Mouse (Mus musculus): ENCODE results near the gene Ythdf1. TPM values are rescaled to one million over a fixed set of nuclear protein-coding genes. Genes with fewer than 3 reads are reported as not detected.

Ythdf1 gene
- polyA plus RNA-seq (2014; fragmentation: Nextera tagmentation; extraction: Ambion mirVana): 74.5 and 75.4 TPM in 2 replicates

GRCm38 (mm10) chr2:180920810-180921400 is at the start of gene Ythdf1:
Ythdf1 (minus strand) TSS chr2:180920949.
- peak; percentile 99 for DNase-seq (ENCODE audit: low spot score)
- peak within 1 kb of the TSS; percentile 99 for H3K9ac ChIP-seq (ENCODE audit: low read length)

GRCm38 (mm10) chr2:180967010-180967763 is 46.4 kb upstream of the Ythdf1 start, which contains the start of gene Arfgap1:
Arfgap1 (plus strand) TSS chr2:180967225.
- H3K9me3 ChIP-seq (ENCODE audit: control insufficient read depth, low read length): no peaks in the 10 kb centered on the region
- H3K4me2 ChIP-seq (ENCODE audit: low read depth, low read length, severe bottlenecking): peak within 1 kb of the TSS; percentile 95
- DNase-seq (ENCODE audit: low spot score) (peak; percentile 91), ATAC-seq (replicated peaks; ENCODE audit: low FRiP score) (peak; percentile 88)
- no peaks in the 10 kb centered on the region for H3K4me1 ChIP-seq (replicated peaks; ENCODE audit: control insufficient read depth, insufficient read depth, low read length)
- no peaks in the 10 kb centered on the region for H3K27me3 ChIP-seq (ENCODE audit: control insufficient read depth, insufficient read depth, low read length)
- H3K36me3 ChIP-seq (ENCODE audit: control insufficient read depth, insufficient read depth, low read length): peaks cover 7% of the 10 kb centered on the region
- H3K4me3 ChIP-seq (ENCODE audit: low read depth, low read length): peak within 1 kb of the TSS; percentile 87
- peak within 1 kb of the TSS; percentile 92 for H3K9ac ChIP-seq (ENCODE audit: low read length)
- peak within 1 kb of the TSS; percentile 58; the same call in 1 of the 2 replicates for H3K27ac ChIP-seq (ENCODE audit: low read depth, low read length)
- WGBS: under 1% methylated on average over 57 of the region's 57 CpGs

More at GRCm38 (mm10) chr2:180920810-180921400, at the start of gene Ythdf1:
- Histone ChIP-seq H3K4me1 (replicated peaks; ENCODE audit: control insufficient read depth, insufficient read depth, low read length) (peaks cover 6% of the 10 kb centered on the region), H3K9me3 (ENCODE audit: control insufficient read depth, low read length) (no peaks in the 10 kb centered on the region), H3K27ac (ENCODE audit: low read depth, low read length) (no peak within 1 kb of the TSS; the same call in 1 of the 2 replicates), H3K36me3 (ENCODE audit: control insufficient read depth, insufficient read depth, low read length) (peaks cover 3% of the 10 kb centered on the region; the same call in 1 of the 2 replicates), H3K27me3 (ENCODE audit: control insufficient read depth, insufficient read depth, low read length) (no peaks in the 10 kb centered on the region), H3K4me2 (ENCODE audit: low read depth, low read length, severe bottlenecking) (peak within 1 kb of the TSS; percentile 80), H3K4me3 (ENCODE audit: low read depth, low read length) (peak within 1 kb of the TSS; percentile 99)
- WGBS: under 1% methylated on average over 50 of the region's 56 CpGs
- peak; percentile 93 for ATAC-seq (replicated peaks; ENCODE audit: low FRiP score)

GRCm38 (mm10) chr2:180966092-180966882 is 45.5 kb upstream of the Ythdf1 start:
- peak overlapping the region; percentile 58; the same call in 1 of the 2 replicates for H3K27ac ChIP-seq (ENCODE audit: low read depth, low read length)
- DNase-seq (ENCODE audit: low spot score): no peak
- peak overlapping the region; percentile 87 for H3K4me3 ChIP-seq (ENCODE audit: low read depth, low read length)
- peak overlapping the region; percentile 95 for H3K4me2 ChIP-seq (ENCODE audit: low read depth, low read length, severe bottlenecking)
- H3K9ac ChIP-seq (ENCODE audit: low read length): peak overlapping the region; percentile 92
- H3K36me3 ChIP-seq (ENCODE audit: control insufficient read depth, insufficient read depth, low read length): peaks cover 3% of the 10 kb centered on the region
- WGBS: 17% methylated on average over 14 of the region's 14 CpGs
- no peaks in the 10 kb centered on the region for H3K9me3 ChIP-seq (ENCODE audit: control insufficient read depth, low read length)
- no peak for ATAC-seq (replicated peaks; ENCODE audit: low FRiP score)
- no peaks in the 10 kb centered on the region for H3K27me3 ChIP-seq (ENCODE audit: control insufficient read depth, insufficient read depth, low read length)
- no peaks in the 10 kb centered on the region for H3K4me1 ChIP-seq (replicated peaks; ENCODE audit: control insufficient read depth, insufficient read depth, low read length)

DNA sequence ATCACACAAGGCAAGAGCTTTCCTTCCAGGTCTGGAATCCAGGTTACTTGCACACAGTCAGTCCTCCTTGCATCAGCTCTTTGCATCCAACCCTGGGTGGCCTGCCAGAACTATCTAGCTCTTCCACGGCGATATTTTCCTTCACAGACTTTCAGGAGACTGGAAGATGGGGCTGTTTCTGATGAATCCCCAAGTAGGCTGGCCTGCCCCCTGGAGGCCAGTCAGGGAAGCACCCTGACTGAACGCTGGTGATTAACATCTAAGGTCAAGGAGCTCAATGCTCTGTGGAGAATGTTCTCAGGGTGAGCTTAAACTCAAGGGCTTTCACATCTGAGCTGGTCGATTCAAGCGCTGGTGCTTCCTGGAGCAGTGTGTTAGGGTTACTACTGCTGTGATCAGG is 43.2 kb upstream of the Ythdf1 start:
- no peaks in the 10 kb centered on the region for H3K36me3 ChIP-seq (ENCODE audit: control insufficient read depth, insufficient read depth, low read length)
- H3K9me3 ChIP-seq (ENCODE audit: control insufficient read depth, low read length): no peaks in the 10 kb centered on the region
- H3K4me1 ChIP-seq (replicated peaks; ENCODE audit: control insufficient read depth, insufficient read depth, low read length): no peaks in the 10 kb centered on the region
- WGBS: 6% methylated on average over 5 of the region's 5 CpGs
- ATAC-seq (replicated peaks; ENCODE audit: low FRiP score): peak; percentile 29; the same call in 1 of the 2 replicates
- H3K4me3 ChIP-seq (ENCODE audit: low read depth, low read length): no peak overlapping the region
- H3K27me3 ChIP-seq (ENCODE audit: control insufficient read depth, insufficient read depth, low read length): no peaks in the 10 kb centered on the region
- peak overlapping the region; percentile 20; the same call in 1 of the 2 replicates for H3K9ac ChIP-seq (ENCODE audit: low read length)
- H3K4me2 ChIP-seq (ENCODE audit: low read depth, low read length, severe bottlenecking): no peak overlapping the region
- DNase-seq (ENCODE audit: low spot score): peak; percentile 86
- no peak overlapping the region for H3K27ac ChIP-seq (ENCODE audit: low read depth, low read length)

DNA sequence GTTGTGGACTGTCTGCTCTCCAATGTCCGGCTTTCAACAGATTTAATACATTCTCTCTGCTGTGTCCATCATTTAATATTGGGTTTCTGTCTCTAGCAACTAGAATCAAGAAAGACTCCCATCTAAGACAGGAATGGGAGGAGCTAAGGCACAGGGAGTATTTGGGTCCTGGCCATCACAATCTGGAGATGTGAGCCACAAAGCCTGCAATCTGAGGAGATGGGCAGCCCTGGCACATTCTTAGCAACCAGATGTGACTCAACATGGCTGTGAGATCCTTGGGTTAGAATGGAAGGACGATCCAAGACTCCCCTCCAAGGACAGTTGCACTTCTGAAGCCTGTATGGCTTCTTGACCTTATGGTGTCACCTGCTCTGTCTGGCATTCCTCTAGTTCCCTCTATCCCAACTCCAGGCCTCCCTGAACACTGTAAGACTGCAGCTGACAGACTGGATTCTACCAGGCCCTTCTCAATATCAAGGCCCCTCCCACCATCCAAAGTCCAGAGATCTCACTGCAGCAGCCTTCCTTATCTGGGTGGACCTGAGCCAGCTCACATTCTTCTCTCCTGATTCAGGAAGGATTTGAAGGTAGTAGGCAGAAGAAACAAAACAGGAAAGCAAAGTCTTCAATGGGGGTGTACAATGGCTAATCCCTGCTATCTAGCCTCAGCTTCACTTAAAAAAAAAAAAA is 42.0 kb upstream of the Ythdf1 start:
- H3K4me2 ChIP-seq (ENCODE audit: low read depth, low read length, severe bottlenecking): no peak overlapping the region
- no peak for ATAC-seq (replicated peaks; ENCODE audit: low FRiP score)
- no peak overlapping the region for H3K4me3 ChIP-seq (ENCODE audit: low read depth, low read length)
- H3K27me3 ChIP-seq (ENCODE audit: control insufficient read depth, insufficient read depth, low read length): no peaks in the 10 kb centered on the region
- WGBS: 73% methylated on average over 2 of the region's 2 CpGs
- DNase-seq (ENCODE audit: low spot score): no peak
- H3K9me3 ChIP-seq (ENCODE audit: control insufficient read depth, low read length): no peaks in the 10 kb centered on the region
- no peak overlapping the region for H3K9ac ChIP-seq (ENCODE audit: low read length)
- no peak overlapping the region for H3K27ac ChIP-seq (ENCODE audit: low read depth, low read length)
- H3K36me3 ChIP-seq (ENCODE audit: control insufficient read depth, insufficient read depth, low read length): no peaks in the 10 kb centered on the region
- no peaks in the 10 kb centered on the region for H3K4me1 ChIP-seq (replicated peaks; ENCODE audit: control insufficient read depth, insufficient read depth, low read length)

DNA sequence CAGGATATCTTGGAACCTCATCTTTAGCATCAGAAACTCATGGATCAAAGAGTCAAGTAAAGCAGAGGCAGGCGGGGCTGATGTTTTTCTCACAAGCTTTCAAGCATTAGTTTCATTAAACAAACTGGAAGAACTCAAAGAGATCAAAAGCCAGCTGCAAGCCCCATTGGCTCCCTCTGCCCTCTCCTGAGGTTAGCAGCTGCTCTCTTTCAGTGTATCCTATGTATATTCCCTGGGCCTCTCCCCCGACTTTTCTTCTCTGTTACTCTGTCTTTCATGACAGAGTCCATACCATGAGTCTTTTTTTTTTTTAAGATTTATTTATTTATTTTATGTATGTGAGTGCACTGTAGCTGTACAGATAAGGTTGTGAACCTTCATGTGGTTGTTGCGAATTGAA is 39.4 kb upstream of the Ythdf1 start:
- Histone ChIP-seq H3K4me1 (replicated peaks; ENCODE audit: control insufficient read depth, insufficient read depth, low read length) (no peaks in the 10 kb centered on the region), H3K4me2 (ENCODE audit: low read depth, low read length, severe bottlenecking) (no peak overlapping the region), H3K9me3 (ENCODE audit: control insufficient read depth, low read length) (no peaks in the 10 kb centered on the region), H3K27me3 (ENCODE audit: control insufficient read depth, insufficient read depth, low read length) (no peaks in the 10 kb centered on the region), H3K9ac (ENCODE audit: low read length) (no peak overlapping the region), H3K27ac (ENCODE audit: low read depth, low read length) (no peak overlapping the region), H3K4me3 (ENCODE audit: low read depth, low read length) (no peak overlapping the region), H3K36me3 (ENCODE audit: control insufficient read depth, insufficient read depth, low read length) (no peaks in the 10 kb centered on the region)
- 81% methylated on average over 3 of the region's 3 CpGs for WGBS
- ATAC-seq (replicated peaks; ENCODE audit: low FRiP score) (no peak), DNase-seq (ENCODE audit: low spot score) (no peak)

- no peak for ATAC-seq (replicated peaks; ENCODE audit: low FRiP score)
- 0 out of 2 replicates have a peak, but pooled peaks cover 2% of the 10 kb centered on the region for H3K4me1 ChIP-seq (replicated peaks; ENCODE audit: control insufficient read depth, insufficient read depth, low read length)
Observed at GRCm38 (mm10) chr2:180959605-180960004, 38.9 kb upstream of the Ythdf1 start.

More at GRCm38 (mm10) chr2:180959605-180960004, 38.9 kb upstream of the Ythdf1 start:
- 83% methylated on average over 7 of the region's 7 CpGs for WGBS
- Histone ChIP-seq H3K36me3 (ENCODE audit: control insufficient read depth, insufficient read depth, low read length) (no peaks in the 10 kb centered on the region), H3K4me2 (ENCODE audit: low read depth, low read length, severe bottlenecking) (no peak overlapping the region), H3K4me3 (ENCODE audit: low read depth, low read length) (no peak overlapping the region), H3K9ac (ENCODE audit: low read length) (no peak overlapping the region), H3K27ac (ENCODE audit: low read depth, low read length) (no peak overlapping the region), H3K9me3 (ENCODE audit: control insufficient read depth, low read length) (no peaks in the 10 kb centered on the region), H3K27me3 (ENCODE audit: control insufficient read depth, insufficient read depth, low read length) (no peaks in the 10 kb centered on the region)
- no peak for DNase-seq (ENCODE audit: low spot score)

Data from forebrain, embryonic 11.5 days (tissue).